Mouse (Mus musculus) frontal cortex, postnatal 10 days (tissue): Measurements from ENCODE around the gene C2cd5.

Experiments used
- DNase-seq, 2 experiments: peaks; one replicate each; pipeline ENCODE4 v3.0.0; 2022; ENCODE audit warnings: low spot score in 2 of 2, mixed read lengths in 1 of 2

The C2cd5 gene

DNA sequence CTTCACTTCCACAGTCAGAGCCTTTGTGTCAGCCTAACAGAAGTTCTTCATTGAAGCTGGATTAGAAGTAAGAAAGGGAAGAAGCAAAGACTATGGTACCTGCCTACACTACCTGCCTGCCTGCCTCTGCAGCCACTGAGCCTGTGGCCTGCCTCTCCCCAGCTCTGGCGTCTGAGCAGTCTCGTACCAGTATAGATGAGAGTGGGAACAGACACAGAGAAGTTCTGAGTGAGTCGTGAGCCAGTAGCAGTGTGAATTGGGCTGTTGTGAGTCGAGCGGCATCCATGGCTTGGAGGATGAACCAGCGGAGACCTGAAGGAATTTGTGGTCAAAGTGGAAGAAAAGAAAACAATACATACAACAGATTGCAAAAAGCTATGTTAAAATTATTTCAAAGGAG lies 26.5 kb downstream of the C2cd5 start:
- no peak for DNase-seq

DNA sequence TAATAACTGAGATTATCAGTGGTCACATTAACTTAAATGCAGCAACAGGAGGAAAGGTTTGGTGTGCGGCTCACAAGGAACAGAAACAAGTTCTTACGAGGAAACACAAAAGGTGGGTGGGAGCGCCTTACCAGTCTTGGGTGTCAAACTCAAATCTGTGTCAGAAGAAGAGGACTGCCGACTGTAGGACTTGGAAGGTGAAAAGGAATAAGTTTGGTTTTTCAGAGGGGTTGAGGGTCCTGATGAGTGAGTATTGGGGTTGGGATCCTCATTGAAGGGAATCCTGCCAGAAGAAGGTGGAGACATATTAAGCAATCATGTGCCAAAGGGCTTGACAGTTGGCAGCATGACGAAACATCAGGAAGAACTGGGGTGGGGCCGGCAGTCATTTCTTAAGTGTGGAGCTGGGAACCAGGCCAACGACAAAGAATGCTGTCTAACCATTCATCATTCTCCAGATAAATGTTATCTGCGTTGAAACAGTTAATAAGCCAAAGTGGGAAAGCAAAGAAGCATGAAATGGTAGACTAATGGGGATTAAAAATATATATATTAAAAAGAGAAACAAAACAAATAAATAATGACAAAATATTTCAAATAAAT lies 27.4 kb downstream of the C2cd5 start:
- no peak for DNase-seq

GRCm38 (mm10) chr6:143070736-143071135 lies 29.2 kb downstream of the C2cd5 start:
- no peak for DNase-seq

- no peak for DNase-seq
Measured at GRCm38 (mm10) chr6:143070019-143070418, 29.9 kb downstream of the C2cd5 start.

- DNase-seq = no peak
Measured at GRCm38 (mm10) chr6:143069606-143070005, 30.3 kb downstream of the C2cd5 start.

- no peak for DNase-seq
Measured at GRCm38 (mm10) chr6:143068181-143068915, 31.6 kb downstream of the C2cd5 start.

- no peak for DNase-seq
Measured at GRCm38 (mm10) chr6:143067654-143068053, 32.3 kb downstream of the C2cd5 start.

DNA sequence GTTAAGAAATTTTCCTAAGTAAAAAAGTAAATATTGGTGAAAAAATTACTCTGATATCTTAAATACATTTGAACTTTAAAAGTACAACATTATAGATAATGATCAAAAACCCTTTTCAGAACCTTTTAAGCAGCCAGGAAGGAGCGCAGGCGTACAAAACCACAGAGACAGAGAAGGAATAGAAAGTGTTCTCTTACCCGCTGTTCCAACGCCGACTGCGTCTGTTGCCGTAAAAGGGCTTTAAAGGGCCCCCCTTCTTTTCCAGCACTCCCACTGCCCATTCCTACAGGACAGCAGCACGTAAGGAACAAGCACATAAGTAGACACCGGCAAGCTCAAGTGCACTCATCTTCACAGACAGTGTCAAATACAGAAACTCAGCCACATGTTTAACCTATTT lies 33.1 kb downstream of the C2cd5 start:
- no peak for DNase-seq

DNA sequence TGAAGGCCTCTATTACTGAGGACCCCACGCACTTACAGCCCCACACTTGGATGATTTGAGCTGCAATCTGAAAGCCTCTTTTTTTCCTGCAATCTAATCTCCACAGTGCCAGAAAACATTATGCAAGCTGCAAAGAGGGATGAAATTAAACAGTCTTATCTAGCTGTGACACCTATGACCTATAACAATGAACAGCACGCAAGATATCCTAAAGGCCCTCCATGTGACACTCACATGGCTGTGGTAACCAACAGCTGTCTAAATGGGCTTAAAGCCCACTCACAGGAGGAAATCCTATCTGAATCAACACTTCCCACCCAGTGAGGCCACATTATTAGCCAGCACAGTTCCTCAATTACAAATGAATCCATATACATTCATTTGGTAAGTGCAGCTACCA lies 35.9 kb downstream of the C2cd5 start:
- no peak for DNase-seq

- no peak for DNase-seq
Measured at GRCm38 (mm10) chr6:143057601-143058000, 42.3 kb downstream of the C2cd5 start.

DNA sequence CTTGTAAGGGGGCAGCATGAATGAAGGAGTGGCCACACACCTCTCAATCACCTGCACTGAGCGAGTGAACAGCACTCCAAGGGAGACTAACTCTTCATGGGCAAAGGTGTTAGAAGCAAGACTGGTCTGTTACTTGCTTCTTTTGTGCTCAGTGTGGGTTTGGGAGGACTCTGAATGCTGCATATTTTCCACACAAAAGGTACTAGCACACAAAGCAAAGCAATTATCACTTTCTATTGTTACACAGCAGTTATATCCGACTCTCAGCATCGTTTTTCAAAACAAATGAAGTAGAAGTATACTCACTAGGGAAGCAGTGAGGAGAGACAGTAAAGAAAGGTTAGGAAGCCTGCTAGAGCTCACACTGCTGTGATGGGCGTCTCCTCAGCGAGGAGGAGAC lies 48.4 kb downstream of the C2cd5 start:
- no peak for DNase-seq

- DNase-seq = no peak
Measured at GRCm38 (mm10) chr6:143049791-143050555, 50.0 kb downstream of the C2cd5 start.

GRCm38 (mm10) chr6:143049117-143049516 lies 50.8 kb downstream of the C2cd5 start:
- no peak for DNase-seq

DNA sequence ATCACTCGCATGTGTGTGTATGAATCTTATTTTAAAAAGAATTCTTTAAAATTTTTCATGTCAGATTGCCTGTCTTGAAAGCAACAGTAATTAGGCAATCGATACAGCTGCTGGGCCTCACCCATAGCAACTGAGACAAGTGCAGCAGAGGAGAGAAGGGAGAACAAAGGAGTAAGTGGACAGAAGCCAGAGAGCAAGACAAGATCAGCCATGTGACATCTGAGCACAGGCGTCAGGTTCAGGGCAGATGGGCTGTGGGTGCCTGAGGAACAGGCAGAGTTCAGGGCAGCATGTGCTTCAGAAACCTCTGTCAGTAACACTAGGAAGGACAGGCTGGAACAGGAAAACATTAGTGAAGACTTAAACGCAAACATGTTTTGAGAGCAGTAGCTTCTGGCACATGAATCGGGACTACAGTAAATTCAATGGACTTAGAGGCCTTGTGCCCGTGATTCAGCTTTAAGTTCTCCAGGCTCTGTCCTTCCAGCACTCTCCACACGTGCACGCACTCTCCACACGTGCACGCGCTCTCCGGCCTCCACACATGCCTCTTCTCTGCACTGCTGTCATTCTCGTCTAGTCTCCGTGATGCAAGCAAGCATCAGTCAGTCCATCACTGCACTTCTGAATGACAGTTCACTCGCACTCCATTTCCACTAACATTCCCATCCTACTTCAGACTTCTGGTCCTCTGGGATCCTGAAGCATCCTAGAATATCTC lies 52.2 kb downstream of the C2cd5 start:
- DNase-seq = no peak

- no peak for DNase-seq
Measured at GRCm38 (mm10) chr6:143041578-143041977, 58.4 kb downstream of the C2cd5 start.

GRCm38 (mm10) chr6:143035261-143035660 lies 64.7 kb downstream of the C2cd5 start:
- DNase-seq = no peak

GRCm38 (mm10) chr6:143034503-143034902 lies 65.4 kb downstream of the C2cd5 start:
- DNase-seq = no peak

DNA sequence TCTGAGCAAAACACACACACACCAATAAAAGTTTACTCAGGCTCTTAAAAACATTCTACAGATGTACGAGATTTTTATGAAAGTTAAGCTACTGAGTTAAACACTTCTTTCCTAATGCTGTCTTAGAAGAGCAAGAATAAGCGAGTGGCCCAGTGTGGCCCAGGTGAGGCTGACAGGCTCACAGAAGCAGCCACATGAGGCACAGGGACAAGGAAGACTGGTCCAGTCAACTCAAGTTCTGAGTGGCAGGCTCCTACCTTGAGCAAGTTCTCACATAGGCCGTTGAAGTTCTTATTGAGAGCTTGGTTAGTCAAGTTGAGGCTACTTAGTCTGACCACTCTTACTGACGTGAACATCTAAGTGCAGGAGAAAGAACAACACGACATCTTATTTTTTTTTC lies 69.4 kb downstream of the C2cd5 start:
- DNase-seq = no peak

DNA sequence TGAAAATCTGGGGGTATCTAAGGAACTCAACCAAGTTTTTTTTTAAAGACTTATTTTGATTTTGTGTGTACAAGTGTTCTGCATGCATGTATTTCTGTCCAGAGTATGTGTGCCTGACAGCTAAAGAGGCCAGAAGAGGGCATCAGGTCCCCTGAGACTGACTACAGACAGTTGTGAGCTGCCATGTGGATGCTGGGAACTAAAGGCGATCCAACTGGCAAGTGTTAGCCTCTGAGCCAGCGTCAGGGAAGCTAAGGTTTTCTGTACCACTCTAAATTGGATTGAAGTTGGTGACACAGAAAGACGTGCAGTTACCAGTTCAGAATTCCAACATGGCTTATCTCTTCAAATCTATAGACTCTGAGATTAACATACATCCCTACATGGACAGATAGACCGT lies 72.0 kb downstream of the C2cd5 start:
- no peak for DNase-seq

DNA sequence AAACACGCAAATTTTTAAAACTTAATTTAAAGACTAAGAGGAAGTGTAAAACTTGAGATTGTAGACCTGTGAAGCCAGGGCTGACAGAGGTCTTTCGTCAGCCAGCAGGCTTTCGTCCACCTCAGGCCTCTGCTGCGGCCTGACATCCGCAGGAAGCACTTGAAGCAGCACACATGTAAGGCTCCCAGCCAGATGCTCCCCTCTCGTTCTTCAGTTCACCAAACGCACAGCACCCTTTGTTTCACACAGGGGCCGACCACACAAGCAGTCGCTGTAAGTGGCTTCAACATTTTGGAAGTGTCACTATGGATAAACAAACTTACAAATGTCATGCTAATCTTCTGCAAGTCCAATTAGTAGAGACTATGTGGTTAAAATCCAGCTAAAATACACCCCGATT lies 72.5 kb downstream of the C2cd5 start:
- DNase-seq = no peak

- DNase-seq = no peak
Measured at GRCm38 (mm10) chr6:143023691-143024090, 76.2 kb downstream of the C2cd5 start.

DNA sequence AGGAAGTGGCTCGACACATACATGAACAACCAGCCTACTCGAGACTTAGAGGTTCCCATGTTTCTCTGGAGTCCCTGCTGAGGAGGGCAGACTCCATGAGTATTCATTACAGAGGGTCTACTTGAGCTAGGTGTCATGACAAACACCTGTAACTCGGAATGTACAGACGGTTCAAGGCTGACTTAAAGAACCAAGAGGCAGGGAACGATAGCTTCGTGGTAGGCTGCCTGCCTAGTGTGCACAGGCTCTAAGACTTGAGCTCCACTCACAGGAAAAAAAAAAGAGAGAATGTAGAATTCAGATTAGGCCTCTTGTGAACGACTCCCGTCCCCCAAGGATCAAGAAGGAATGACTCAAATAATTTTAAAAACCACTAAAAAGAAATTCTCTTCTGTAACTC lies 78.2 kb downstream of the C2cd5 start:
- no peak for DNase-seq
